Mouse (Mus musculus) neural tube, embryonic 15.5 days (tissue): Measurements from ENCODE around the gene Vmn1r32. TPM values are rescaled to one million over a fixed set of nuclear protein-coding genes. Genes with fewer than 3 reads are reported as not detected.

Source experiments
- ATAC-seq: fragments of 200-750 bp; cut with Nextera tagmentation; 2 replicates; pipeline ENCODE4 v1.8.0; 2017; ENCODE audit warnings: mild to moderate bottlenecking, moderate TSS enrichment, moderate library complexity; ENCODE audit not compliant: low FRiP score
- H3K27ac ChIP-seq: fragments of 300-500 bp; sonication (generic); replicated peaks from 2 replicates; pipeline ENCODE4 v1.5.1; 2015; ENCODE audit warnings: mild to moderate bottlenecking, inconsistent platforms
- H3K27me3 ChIP-seq: fragments of 300-500 bp; sonication (generic); replicated peaks from 2 replicates; pipeline ENCODE4 v1.6.1; 2015; ENCODE audit warnings: inconsistent platforms
- H3K36me3 ChIP-seq: fragments of 300-500 bp; sonication (generic); 2 replicates; pipeline ENCODE4 v1.6.1; 2015; ENCODE audit warnings: inconsistent platforms
- H3K4me1 ChIP-seq: fragments of 300-500 bp; sonication (generic); 2 replicates; pipeline ENCODE4 v1.6.1; 2015; ENCODE audit warnings: inconsistent platforms
- H3K4me2 ChIP-seq: fragments of 300-500 bp; sonication (generic); 2 replicates; pipeline ENCODE4 v1.6.1; 2015; ENCODE audit warnings: inconsistent platforms, mild to moderate bottlenecking, moderate library complexity
- H3K4me3 ChIP-seq: fragments of 300-500 bp; sonication (generic); replicated peaks from 2 replicates; pipeline ENCODE4 v1.5.1; 2015; ENCODE audit warnings: mild to moderate bottlenecking, inconsistent platforms
- H3K9ac ChIP-seq: fragments of 300-500 bp; sonication (generic); replicated peaks from 2 replicates; pipeline ENCODE4 v1.6.1; 2015; ENCODE audit warnings: mild to moderate bottlenecking, inconsistent platforms
- H3K9me3 ChIP-seq: fragments of 300-500 bp; sonication (generic); replicated peaks from 2 replicates; pipeline ENCODE4 v1.6.1; 2016; ENCODE audit warnings: inconsistent platforms
- WGBS: fragments of 180-500 bp; shearing (Covaris S2); methylation state at CpG from one replicate; pipeline ENCODE4 v1.1.7; 2015; ENCODE audit warnings: mixed read lengths; 5-methylcytosine and 5-hydroxymethylcytosine counted together
- polyA plus RNA-seq: library from polyadenylated mRNA; unstranded; fragments of >200 nt; fragmentation: Nextera tagmentation; extraction: Ambion mirVana; gene quantifications from 2 replicates; pipeline ENCODE4 v1.2.1, GENCODE M21; 2015

Vmn1r32 gene
- not detected in 2 replicates for polyA plus RNA-seq

GRCm38 (mm10) chr6:66559996-66560395 lies at the start of gene Vmn1r32:
Gene Vmn1r32 (minus strand): TSS chr6:66560096.
- no peaks in the 10 kb centered on the region for H3K36me3 ChIP-seq
- no peak within 1 kb of the TSS for H3K4me2 ChIP-seq
- H3K9me3 ChIP-seq = no peaks in the 10 kb centered on the region
- no peaks in the 10 kb centered on the region for H3K4me1 ChIP-seq
- no peak within 1 kb of the TSS for H3K9ac ChIP-seq
- H3K4me3 ChIP-seq = no peak within 1 kb of the TSS
- 71% methylated on average over 1 of the region's 1 CpGs for WGBS
- H3K27ac ChIP-seq = no peak within 1 kb of the TSS
- ATAC-seq = no peak
- no peaks in the 10 kb centered on the region for H3K27me3 ChIP-seq

DNA sequence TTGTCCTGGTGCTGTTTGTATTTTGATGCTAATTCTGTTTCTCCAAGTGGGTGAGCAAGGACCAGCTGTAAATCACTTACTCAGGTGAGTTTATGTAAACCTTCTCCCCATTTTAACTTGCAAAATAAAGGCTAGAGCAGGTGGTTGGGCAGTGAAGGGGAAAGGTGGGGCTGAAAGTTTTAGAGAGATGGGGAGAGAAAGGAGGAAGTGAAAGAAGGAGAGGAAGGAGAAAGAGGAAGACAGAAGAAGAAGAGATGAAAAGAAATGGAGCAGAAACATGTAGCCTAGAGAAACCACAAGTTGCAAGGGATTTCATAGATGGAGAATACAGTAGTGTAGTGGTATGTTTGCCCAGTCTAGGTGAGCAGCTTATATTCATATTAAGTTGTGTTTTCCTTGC lies 35.9 kb upstream of the Vmn1r32 start:
- no peak overlapping the region for H3K4me2 ChIP-seq
- no peak overlapping the region for H3K27ac ChIP-seq
- H3K36me3 ChIP-seq = no peaks in the 10 kb centered on the region
- H3K9me3 ChIP-seq = no peaks in the 10 kb centered on the region
- H3K9ac ChIP-seq = no peak overlapping the region
- ATAC-seq = no peak
- no peaks in the 10 kb centered on the region for H3K4me1 ChIP-seq
- no peaks in the 10 kb centered on the region for H3K27me3 ChIP-seq
- no peak overlapping the region for H3K4me3 ChIP-seq

DNA sequence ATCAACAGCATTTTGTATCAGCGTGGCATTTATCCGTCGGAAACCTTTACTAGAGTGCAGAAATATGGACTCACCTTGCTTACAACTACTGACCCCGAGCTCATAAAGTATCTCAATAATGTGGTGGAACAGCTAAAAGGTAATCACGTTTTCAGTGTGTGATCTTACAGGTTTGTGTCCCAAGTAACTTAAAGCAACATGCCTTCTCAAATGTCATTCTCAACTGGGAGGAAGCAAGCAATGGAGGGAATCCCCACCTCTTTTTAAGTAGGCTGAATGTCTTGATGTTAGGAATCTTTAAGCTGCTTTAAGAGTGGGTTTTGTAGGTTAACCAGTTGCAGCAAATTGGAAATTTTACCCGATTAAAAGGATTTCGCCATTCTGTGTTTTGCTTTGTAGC lies 23.9 kb downstream of the Vmn1r32 start:
- peak overlapping the region; percentile 89 for H3K27ac ChIP-seq
- 16% methylated on average over 7 of the region's 7 CpGs for WGBS

DNA sequence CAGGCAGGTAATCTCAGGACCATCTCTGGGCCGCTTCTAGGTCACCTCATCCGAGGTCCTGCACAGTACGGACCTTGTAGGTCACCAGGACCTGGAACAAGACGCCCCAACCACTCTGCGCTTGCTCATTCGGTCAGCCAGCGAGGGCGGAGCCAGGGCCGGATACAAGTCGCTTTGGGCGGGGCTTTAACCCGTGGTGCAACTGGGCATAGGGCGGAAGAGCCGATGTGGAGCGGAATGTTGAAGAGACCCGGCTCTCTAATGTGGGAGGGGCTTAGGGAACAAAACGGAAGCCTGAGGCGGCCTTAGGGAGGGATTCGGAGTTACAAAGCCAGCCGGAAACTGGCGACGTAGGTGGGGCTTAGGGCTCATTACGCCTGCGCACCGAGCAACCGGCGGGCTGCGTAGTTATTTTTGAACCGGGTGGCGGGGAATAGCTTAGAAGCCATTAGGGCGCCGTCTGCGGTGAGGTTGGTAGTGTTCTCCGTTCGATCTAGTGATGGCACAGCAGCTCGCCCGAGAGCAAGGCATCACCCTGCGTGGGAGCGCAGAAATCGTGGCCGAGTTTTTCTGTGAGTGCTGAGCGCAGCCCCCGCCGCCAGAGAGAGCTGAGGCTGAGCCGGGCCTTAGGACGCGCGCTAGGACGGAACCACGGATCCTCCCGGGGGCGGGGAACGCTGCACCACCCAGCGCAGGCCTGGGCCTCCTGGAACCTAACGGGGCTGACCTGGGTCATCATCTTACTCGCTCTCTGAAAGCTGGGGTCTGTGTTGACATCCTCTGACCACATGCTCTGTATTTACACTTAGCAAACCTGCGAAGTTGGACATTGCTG lies 24.7 kb downstream of the Vmn1r32 start, which contains the start of gene Mad2l1:
Gene Mad2l1, plus strand, starts transcription at position 363 of the 835 bp plus-strand sequence.
- ATAC-seq = peak; percentile 99
- H3K27me3 ChIP-seq = no peaks in the 10 kb centered on the region
- no peaks in the 10 kb centered on the region; the same call in 1 of the 2 replicates for H3K36me3 ChIP-seq
- H3K4me2 ChIP-seq = peak within 1 kb of the TSS; percentile 74
- H3K9me3 ChIP-seq = no peaks in the 10 kb centered on the region
- peak within 1 kb of the TSS; percentile 62 for H3K4me3 ChIP-seq
- peak within 1 kb of the TSS; percentile 89 for H3K27ac ChIP-seq
- H3K9ac ChIP-seq = peak within 1 kb of the TSS; percentile 53
- WGBS = under 1% methylated on average over 53 of the region's 57 CpGs
- peaks cover 14% of the 10 kb centered on the region for H3K4me1 ChIP-seq

More for the DNA sequence above, 23.9 kb downstream of the Vmn1r32 start:
- no peak for ATAC-seq
- H3K36me3 ChIP-seq = no peaks in the 10 kb centered on the region; the same call in 1 of the 2 replicates
- H3K27me3 ChIP-seq = no peaks in the 10 kb centered on the region
- peak overlapping the region; percentile 62 for H3K4me3 ChIP-seq
- peak overlapping the region; percentile 74 for H3K4me2 ChIP-seq
- H3K4me1 ChIP-seq = peaks cover 14% of the 10 kb centered on the region
- H3K9ac ChIP-seq = peak overlapping the region; percentile 52
- H3K9me3 ChIP-seq = no peaks in the 10 kb centered on the region

DNA sequence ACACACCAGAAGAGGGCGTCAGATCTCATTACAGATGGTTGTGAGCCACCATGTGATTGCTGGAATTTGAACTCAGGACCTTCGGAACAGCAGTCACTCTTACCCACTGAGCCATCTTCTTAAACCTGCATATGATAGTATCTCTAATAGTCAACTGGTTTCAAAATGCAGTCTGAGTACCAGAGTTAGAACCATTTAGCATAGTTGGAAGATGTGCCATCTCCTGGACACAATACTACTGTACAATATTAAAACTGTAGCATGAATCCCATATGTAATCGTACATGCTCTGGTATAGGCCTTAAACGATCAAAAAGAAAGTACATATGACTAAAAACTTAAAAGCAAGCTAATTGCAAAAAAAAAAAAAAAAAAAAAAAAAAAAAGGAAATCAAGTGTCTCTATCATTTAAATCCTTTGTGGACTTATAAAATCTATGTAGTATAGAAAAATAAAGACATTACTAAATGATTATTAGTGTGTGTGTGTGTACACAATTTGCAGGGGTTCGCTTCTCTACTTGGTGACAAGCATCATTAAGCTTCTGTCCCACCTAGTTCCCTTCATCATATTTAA lies 25.4 kb downstream of the Vmn1r32 start:
- no peaks in the 10 kb centered on the region for H3K9me3 ChIP-seq
- no peaks in the 10 kb centered on the region for H3K27me3 ChIP-seq
- 69% methylated on average over 5 of the region's 5 CpGs for WGBS
- peak overlapping the region; percentile 62 for H3K4me3 ChIP-seq
- peak overlapping the region; percentile 53 for H3K9ac ChIP-seq
- H3K4me2 ChIP-seq = peak overlapping the region; percentile 74
- H3K4me1 ChIP-seq = peaks cover 14% of the 10 kb centered on the region
- no peaks in the 10 kb centered on the region; the same call in 1 of the 2 replicates for H3K36me3 ChIP-seq
- peak overlapping the region; percentile 89 for H3K27ac ChIP-seq
- no peak for ATAC-seq

DNA sequence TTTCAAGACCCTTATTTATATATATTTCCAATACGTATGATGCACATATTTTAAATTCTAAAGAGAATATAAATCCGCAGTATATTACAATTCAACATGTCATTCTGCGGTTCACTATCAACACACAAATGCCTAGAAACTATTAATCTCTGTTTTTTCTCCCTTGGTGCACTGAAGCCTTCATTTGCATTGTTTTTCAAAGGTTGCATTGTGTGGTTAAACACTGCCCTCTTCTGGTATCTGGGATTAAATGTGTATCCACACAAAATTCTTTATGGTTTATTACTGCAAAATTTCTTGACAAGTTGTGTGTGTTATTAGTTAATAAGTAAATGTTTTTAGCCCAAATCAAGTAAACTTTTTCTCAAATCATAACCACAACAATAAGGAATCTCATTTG lies 26.7 kb downstream of the Vmn1r32 start:
- WGBS = 23% methylated on average over 3 of the region's 3 CpGs
- Histone ChIP-seq H3K4me1 (peaks cover 14% of the 10 kb centered on the region), H3K27me3 (no peaks in the 10 kb centered on the region)

DNA sequence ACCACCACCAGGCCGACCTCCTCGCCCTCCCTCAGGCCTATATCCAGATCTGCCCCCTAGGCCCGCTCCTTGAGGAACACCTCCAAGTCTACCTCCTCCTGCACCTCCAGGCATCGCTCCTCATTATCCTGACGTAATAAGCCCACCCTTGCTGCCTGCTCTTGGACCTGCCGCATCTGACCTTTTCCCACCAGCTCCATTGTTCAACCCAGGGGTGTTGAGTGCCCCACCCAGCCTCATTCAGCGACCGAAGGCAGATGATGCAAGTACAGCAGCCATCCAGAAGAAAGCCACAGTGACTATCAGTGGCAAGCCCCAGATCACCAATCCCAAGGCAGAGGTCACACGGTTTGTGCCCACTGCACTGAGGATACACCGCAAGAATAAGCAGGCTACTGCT lies 31.5 kb downstream of the Vmn1r32 start:
- Histone ChIP-seq H3K9me3 (no peaks in the 10 kb centered on the region), H3K9ac (no peak overlapping the region), H3K27me3 (no peaks in the 10 kb centered on the region), H3K4me3 (no peak overlapping the region), H3K36me3 (no peaks in the 10 kb centered on the region), H3K27ac (no peak overlapping the region), H3K4me2 (no peak overlapping the region), H3K4me1 (no peaks in the 10 kb centered on the region)
- ATAC-seq = no peak
- WGBS = 94% methylated on average over 10 of the region's 10 CpGs

More for the DNA sequence above, 26.7 kb downstream of the Vmn1r32 start:
- no peaks in the 10 kb centered on the region for H3K9me3 ChIP-seq
- H3K9ac ChIP-seq = no peak overlapping the region
- no peak overlapping the region for H3K4me2 ChIP-seq
- no peaks in the 10 kb centered on the region for H3K36me3 ChIP-seq
- no peak for ATAC-seq
- H3K27ac ChIP-seq = no peak overlapping the region
- H3K4me3 ChIP-seq = no peak overlapping the region

DNA sequence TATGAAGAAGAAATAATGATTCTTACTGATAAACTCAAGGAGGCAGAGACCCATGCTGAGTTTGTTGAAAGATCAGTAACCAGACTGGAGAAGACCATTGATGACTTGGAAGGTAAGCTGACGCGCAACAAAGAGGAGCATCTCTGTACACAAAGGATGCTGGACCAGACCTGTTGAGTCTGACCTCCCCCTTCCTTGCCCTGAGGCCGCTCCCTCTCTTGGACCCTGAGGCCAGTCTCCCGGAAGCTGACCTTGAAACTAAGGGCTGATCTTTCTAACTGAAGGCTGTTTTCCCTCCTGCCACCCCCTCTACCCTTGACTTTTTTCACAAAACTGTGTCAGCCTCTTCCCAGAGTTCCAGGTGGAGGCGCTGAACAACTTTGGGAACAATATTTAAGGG lies 43.5 kb downstream of the Vmn1r32 start:
- Histone ChIP-seq H3K4me3 (no peak overlapping the region), H3K27me3 (no peaks in the 10 kb centered on the region), H3K4me2 (no peak overlapping the region), H3K9me3 (no peaks in the 10 kb centered on the region), H3K36me3 (no peaks in the 10 kb centered on the region), H3K4me1 (no peaks in the 10 kb centered on the region), H3K27ac (no peak overlapping the region), H3K9ac (no peak overlapping the region)
- no peak for ATAC-seq
- WGBS = 97% methylated on average over 5 of the region's 5 CpGs

Other genes with a start within 250 kb of the Vmn1r32 start
- gene Mad2l1, start 24.7 kb downstream of the Vmn1r32 start, polyA plus RNA-seq = 16.0 and 33.5 TPM in 2 replicates
- gene Vmn1r33, start 58.2 kb upstream of the Vmn1r32 start, polyA plus RNA-seq = not detected in 2 replicates
- gene Vmn1r34, start 83.8 kb upstream of the Vmn1r32 start, polyA plus RNA-seq = not detected in 2 replicates
- gene Vmn1r35, start 125.8 kb upstream of the Vmn1r32 start, polyA plus RNA-seq = not detected in 2 replicates
- gene Vmn1r36, start 159.1 kb upstream of the Vmn1r32 start, polyA plus RNA-seq = not detected in 2 replicates
- not detected in 2 replicates for gene Vmn1r37, start 169.3 kb upstream of the Vmn1r32 start, polyA plus RNA-seq
- not detected in 2 replicates for gene Vmn1r38, start 222.5 kb upstream of the Vmn1r32 start, polyA plus RNA-seq